In the genomic region with DNA sequence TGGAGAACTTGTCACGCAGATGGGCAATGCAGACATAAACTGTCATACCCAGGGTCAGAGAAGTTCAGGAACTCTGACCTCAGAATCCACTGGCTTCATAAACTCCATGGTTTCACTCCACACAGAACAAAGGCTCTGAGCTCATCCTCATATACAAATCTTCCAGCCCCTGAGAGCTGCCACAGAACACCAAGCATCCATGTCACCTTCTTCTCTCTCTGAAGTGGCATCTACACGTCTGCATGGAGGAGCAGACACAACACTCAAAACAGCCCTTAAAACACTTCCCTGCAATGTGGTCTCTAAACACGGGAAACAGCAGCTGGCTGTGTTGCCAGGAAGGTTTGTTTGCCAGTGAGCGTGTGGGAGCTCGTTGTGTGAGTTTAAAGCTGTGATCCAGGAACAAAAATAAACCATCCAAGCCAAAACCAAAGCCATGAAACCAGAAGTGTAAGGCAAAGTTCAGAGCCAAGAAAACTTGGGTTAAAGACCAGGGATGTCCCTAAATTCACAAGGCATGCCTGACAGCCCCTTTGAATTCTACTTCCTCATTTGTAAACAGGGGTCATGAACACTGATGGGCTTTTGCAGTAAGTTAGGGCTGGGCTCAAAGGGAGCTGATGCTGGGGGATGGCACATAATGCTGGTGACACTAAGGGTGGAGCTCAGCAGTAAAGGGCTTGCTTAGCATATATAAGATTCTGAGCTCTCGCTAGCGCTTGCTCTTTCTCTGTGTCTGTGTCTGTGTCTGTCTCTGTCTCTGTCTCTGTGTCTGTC, we compare ENCODE assay signal across 10 mouse cellular contexts. TPM values are rescaled to one million over a fixed set of nuclear protein-coding genes. Genes with fewer than 3 reads are reported as not detected.
DNase-seq lines count a peak whose midpoint lies in the region; ATAC-seq lines count a peak whose summit lies in the region.
"Had no signal": no experiment of that assay in that cellular context is flagged by ENCODE, and none has a peak within 500 bp of the region (broad histone marks: within the 10 kb centered on the region; RNA-seq: fewer than 3 reads in every experiment).

No protein-coding gene starts in this region.

- no peaks in the 10 kb centered on the region for H3K27me3 ChIP-seq in heart, embryonic 16.5 days (ENCODE audit: control insufficient read depth, insufficient read depth, low read length)
- H3K27me3 ChIP-seq: CH12.LX; intestine, embryonic 15.5 days had no signal

- ATAC-seq in heart, embryonic 16.5 days (replicated peaks; ENCODE audit: extremely low read depth, insufficient read depth, low FRiP score) = no peak
- peak; percentile 47 for ATAC-seq in megakaryocyte progenitor cell, adult 5-6 weeks (replicated peaks; ENCODE audit: poor library complexity)
- ATAC-seq: intestine, embryonic 15.5 days had no signal

- no peak overlapping the region; the same call in 1 of the 2 replicates for H3K4me2 ChIP-seq in heart, embryonic 16.5 days (ENCODE audit: low read depth, low read length)
- H3K4me2 ChIP-seq: intestine, embryonic 15.5 days had no signal

- peak; percentile 31 for DNase-seq in gastrocnemius, postnatal 14 days
- DNase-seq in gastrocnemius, adult 18-20 months (ENCODE audit: low spot score) = no peak
- DNase-seq in ovary, postnatal 36 days (ENCODE audit: low spot score) = peak; percentile 31
- DNase-seq in ovary, postnatal 10 days (ENCODE audit: low spot score) = no peak
- no peak for DNase-seq in cerebellum, adult 9-10 months
- DNase-seq in Muller cell, postnatal 12 days (ENCODE audit: inconsistent ontology term) = no peak

- H3K4me3 ChIP-seq in heart, embryonic 16.5 days (ENCODE audit: low read length) = no peak overlapping the region
- H3K4me3 ChIP-seq: intestine, embryonic 15.5 days had no signal

- H3K9ac ChIP-seq in heart, embryonic 16.5 days (ENCODE audit: low read length) = no peak overlapping the region
- H3K9ac ChIP-seq: intestine, embryonic 15.5 days had no signal

- 44% methylated on average over 7 of the region's 7 CpGs for WGBS in heart, embryonic 16.5 days

- peak overlapping the region; percentile 8; the same call in 1 of the 2 replicates for H3K27ac ChIP-seq in heart, embryonic 16.5 days (ENCODE audit: low read length)
- H3K27ac ChIP-seq: intestine, embryonic 15.5 days had no signal

- H3K9me3 ChIP-seq in heart, embryonic 16.5 days (replicated peaks; ENCODE audit: control insufficient read depth, low read length) = no peaks in the 10 kb centered on the region
- H3K9me3 ChIP-seq: intestine, embryonic 15.5 days had no signal

- intact Hi-C loops in gastrocnemius, postnatal 14 days (cut with DNase I; ENCODE audit: low total_unique reads) = no loop called here

- H3K36me3 ChIP-seq in heart, embryonic 16.5 days (ENCODE audit: control insufficient read depth, insufficient read depth) = no peaks in the 10 kb centered on the region
- H3K36me3 ChIP-seq: intestine, embryonic 15.5 days had no signal

- peaks cover 25% of the 10 kb centered on the region for H3K4me1 ChIP-seq in heart, embryonic 16.5 days (ENCODE audit: control insufficient read depth, insufficient read depth, low read length)
- H3K4me1 ChIP-seq: intestine, embryonic 15.5 days had no signal

RNA-seq across cellular contexts. Expression of a gene that starts 24.6 kb away (rescaled TPM):
- 1 to 10 TPM; 1.0 to 1.2 TPM for total RNA-seq in gastrocnemius, postnatal 14 days (2021)
- under 1 TPM; 0.25 to 0.69 TPM for total RNA-seq in gastrocnemius, adult 18-20 months (2021)
- polyA plus RNA-seq in heart, embryonic 16.5 days (2015; fragmentation: Nextera tagmentation; extraction: Ambion mirVana) = 5.7 and 6.1 TPM in 2 replicates
- 8.8 and 9.9 TPM in 2 replicates for total RNA-seq in megakaryocyte progenitor cell, adult 5-6 weeks (2015)
- 5.3 and 5.8 TPM in 2 replicates for total RNA-seq in megakaryocyte progenitor cell, adult 5-6 weeks (2017)

Comparison
In these comparisons a context has a peak if more than half of its experiments do, and no peak if none do; other contexts are left out.
1. DNase-seq: peak in gastrocnemius, postnatal 14 days (single experiment) and ovary, postnatal 36 days (single experiment); none in gastrocnemius, adult 18-20 months (single experiment), ovary, postnatal 10 days (single experiment), cerebellum, adult 9-10 months (single experiment) and Muller cell, postnatal 12 days (single experiment).